Mouse (Mus musculus) left cerebral cortex, postnatal 14 days (tissue): ENCODE results near the gene Ttc39b. TPM values are rescaled to one million over a fixed set of nuclear protein-coding genes. Genes with fewer than 3 reads are reported as not detected.

Experiments used
- DNase-seq, 2 experiments: peaks; one replicate each; pipeline ENCODE4 v3.0.0; 2021 to 2022; ENCODE audit warnings: low spot score in 2 of 2, mixed read lengths in 1 of 2
- intact Hi-C: fragments of 180-260 bp; cut with DNase I; formaldehyde crosslinking; loops from one replicate; pipeline ENCODE4 v1.15.1; 2025
- total RNA-seq, 2 experiments: library from RNA; stranded (reverse); gene quantifications; 2 replicates each; pipeline ENCODE4 v1.2.3; 2021

Ttc39b gene
- total RNA-seq, 2 experiments from 2014 or later, result 46.6 to 54.0 TPM

DNA sequence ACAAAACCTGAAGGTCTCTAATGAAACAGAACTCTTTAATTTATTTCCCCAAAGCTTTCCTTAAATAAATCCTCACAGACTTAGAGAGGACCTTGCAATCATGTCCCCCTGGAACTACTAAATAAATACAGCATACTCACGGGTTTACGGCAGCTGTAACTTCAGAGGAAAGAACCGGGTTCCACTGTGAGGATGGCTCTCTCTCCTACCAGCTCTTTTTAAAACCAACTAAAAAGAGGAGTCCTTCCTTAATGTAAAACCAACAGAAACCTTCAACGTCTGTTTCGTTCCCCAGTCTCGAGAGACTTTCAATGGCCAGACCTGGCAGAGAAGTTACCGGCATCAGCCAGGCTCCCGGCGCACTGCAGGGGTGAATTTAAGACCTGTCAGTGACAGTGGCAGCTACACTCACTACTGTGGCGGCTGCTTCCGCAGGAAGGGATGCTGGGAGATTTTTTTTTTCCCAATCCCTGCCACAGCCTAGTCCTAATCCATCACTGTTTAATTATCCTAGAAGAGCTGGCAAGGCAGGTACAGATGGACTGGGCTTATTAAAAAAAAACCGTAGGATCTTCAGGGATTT is 39.2 kb downstream of the Ttc39b start:
- peak; percentile 53 to 55 for DNase-seq
- intact Hi-C loops, result no loop called here

DNA sequence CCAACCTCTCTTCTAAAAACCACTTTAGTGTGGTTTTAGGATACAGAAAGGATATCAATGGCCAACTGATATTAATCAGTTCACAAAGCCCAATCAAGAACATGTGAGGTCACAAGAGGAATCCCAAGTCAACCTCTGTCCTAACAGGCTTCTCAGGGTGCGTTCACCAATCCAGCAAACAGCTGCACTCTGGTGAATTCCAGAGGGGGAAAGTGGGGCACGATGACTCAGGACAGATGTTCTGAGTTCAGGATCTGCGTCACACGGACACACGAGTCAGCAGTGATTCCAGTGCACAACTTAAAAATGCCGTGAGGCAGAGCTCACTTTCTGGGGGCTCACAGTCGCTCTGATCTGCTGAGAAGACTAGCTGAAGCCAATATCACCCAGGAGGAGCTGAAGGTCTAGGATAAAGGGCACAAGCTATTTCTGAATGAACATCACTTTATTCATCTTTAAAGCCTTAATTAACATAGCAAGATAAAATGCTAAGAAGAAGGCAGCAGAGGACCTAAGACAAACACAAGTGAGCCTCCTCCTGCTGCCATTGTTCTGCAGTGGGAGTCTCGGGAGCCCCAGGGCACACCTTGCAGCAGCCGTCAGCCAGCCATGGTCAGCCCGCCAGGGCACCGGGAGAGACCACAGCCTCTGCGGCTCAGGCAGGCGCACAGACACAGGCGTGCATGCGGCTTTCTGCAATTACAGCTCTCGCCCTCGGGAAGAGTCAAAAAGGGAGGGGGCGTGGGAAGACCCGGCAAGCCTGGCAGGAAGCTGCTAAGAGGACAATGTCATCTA is 39.9 kb downstream of the Ttc39b start:
- intact Hi-C loops, result no loop called here
- DNase-seq, result peak in 1 of 2 experiments; percentile 47

DNA sequence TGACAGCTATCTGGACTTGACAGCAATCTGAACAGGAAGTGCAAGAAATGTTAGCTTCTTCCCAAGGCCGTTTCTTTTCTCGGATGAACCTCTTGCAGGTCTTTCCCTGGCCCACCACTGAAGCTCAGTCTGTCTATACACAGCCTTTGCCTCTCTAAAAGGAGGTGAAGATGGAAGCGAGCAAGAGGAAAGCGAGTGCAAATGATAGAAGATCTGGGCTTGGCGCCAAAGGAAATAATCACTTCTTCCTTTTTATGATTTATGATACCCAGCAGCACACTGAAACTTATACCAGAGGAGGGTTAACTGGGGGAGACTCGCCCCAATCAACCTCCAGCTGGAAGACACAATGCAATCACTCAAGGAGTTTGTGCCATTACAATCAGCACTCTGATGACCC is 41.6 kb downstream of the Ttc39b start:
- DNase-seq, result no peak
- intact Hi-C loops, result no loop called here

DNA sequence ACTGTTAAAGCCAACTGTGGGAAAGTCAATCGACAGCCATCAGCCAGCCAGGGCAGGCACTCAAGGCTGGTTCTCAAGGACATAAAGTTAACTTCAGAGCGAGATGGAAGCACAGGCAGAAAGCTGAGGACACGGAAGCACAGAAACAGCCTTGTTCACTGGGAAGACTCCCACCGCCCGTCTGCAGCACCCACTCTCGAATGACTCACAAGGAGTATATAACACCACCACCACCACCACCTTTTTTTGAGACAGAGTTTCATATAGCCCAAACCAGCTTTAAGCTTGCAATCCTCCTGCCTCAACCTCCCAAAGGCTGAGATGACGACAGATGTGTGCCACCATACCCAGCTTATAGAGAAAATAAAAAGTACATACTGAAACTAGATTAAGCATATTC is 44.8 kb downstream of the Ttc39b start:
- DNase-seq, result peak; percentile 46
- intact Hi-C loops, result no loop called here

DNA sequence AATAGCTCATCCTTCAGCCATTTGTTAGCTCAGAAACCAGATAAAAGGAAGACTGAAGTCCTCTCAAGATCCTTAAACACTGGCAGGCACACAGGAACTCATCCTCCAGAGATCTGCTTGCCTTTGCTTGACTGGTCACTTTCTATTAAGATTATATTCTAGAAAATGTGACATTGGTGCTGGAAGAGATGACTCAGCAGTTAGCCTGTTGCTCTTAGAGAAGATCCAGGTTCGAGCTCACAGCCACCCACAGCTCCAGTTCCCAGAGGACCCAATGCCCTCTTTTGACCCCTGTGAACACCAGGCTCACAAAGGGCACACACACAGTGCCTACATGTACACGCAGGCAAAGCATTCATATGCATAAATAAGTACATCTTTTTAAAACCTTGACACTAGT is 49.8 kb downstream of the Ttc39b start:
- intact Hi-C loops, result no loop called here
- DNase-seq, result no peak

DNA sequence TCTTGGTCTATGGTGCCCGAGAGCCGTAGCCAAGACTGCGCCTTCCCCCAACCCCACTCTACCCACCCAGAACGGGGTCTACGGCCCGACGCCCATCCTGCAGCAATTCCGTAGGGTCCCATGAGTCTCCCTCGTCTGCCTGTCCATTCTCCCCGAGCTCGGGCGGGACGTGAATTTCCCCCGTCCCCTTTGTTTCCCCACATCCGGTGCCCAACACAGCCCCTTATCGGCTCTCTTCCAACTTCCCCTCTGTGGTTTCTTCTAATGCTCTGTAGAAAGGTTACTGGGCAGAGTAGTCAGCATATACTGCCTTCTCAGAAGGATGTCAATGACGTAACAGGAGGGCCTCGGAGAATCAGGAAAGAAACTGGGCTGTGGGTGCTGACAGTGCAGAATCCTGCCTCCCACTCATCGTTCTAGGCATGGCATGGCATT is 50.4 kb downstream of the Ttc39b start:
- peak in 1 of 2 experiments; percentile 17 for DNase-seq

DNA sequence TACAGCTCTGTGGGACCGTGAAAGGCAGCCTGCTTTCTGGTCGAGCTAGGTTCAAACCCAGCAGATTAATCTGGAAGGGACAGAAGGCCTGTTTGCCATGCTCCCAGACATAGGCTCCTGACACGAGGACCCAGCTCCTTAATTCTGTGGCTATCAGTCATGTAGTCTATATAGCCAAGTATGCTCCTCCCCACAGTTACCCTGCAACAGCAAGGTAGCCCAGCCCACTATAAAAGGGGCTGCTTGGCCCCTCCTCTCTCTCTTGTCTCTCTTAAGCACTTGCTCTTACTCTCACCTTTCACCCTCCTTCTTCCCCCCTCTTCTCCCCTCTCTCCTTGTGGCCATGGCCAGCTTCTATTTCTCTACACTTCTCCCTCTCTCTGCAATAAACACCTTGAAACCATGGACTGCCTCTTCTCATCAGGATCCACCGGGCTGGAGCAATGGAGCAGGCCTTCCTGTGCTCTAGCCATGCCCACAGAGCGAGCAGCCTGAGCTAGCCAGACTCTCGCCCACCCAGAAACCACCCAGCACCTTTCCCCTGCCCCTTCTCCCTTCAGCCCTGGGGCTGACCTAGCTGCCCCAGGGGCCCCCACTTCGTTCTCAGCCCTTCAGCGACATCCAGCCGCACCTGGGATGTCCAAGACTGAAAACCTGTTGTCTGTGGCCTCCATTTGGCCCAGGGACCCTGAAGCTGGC is 51.0 kb downstream of the Ttc39b start:
- intact Hi-C loops, result no loop called here
- DNase-seq, result no peak

More for the DNA sequence above, 50.4 kb downstream of the Ttc39b start:
- intact Hi-C loops, result no loop called here

DNA sequence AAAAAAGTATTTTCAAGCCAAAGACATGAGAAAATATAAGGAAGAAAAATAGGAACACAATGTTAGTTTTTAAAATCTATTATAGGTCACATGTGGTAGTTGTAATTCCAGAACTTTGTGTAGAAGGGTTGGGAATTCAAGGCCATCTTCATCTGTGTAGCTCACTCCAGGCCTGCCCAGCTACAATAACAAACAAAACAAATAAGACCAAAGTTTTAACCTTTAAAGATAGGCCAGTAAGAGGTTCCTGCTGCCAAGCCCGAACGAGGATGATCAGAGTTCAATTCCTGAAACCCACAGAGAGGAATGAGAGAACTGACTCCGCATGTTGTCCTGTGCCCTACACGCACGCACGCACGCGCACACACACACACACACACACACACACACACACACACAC is 53.6 kb downstream of the Ttc39b start:
- DNase-seq, result no peak
- intact Hi-C loops, result no loop called here

DNA sequence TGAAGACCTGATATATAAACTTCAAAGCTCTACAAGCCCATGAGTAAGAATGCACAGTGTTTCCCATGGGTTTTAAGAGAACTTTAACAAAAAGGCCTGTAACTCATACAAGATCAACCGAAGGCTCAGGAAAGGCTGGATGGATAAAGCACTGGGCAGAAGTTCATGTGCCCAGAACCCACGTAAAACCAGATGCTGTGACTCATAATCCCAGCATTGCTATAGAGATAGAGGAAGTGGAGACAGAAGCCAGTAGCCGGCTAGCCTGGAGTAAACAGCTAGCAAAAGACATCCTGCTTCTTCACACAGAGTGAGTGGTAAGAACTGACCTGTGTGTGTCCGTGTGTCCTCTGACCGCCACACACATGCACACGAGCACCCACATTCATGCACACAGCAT is 54.4 kb downstream of the Ttc39b start:
- intact Hi-C loops, result no loop called here
- no peak for DNase-seq

DNA sequence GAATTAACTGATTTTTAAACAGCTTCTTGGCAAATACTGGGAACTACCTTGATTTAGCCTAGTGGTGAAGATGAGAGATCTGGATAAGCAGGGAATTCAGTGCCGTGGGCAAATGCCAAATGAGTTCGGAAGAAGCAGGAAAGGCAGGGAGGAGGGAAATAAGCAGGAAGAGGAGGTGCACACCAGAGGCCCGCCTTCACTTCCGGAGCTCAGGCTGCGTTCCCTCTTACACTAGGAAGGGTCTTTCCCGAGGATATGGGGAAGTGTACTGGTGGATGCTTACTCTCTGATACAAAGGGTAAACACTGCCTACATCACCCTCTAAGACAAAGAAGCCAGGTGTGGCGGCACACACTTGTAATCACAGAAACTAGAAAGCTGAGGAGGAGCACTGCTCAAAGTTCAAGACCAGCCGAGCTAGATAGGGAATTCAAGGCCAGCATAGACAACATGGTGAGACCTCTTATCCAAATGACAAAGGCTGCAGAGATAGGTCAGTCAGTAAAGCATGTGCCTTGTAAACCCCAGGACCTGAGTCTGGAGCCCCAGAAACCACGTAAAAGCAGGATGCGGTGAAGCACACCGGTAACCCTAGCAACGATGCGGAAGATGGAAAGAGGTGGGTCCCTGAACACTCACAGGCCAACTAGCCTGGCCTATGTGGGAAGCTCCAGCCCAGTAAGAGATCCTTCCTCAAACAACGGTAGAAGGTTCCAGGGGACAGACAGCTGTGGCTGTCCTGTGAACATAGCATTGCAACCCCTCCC is 57.9 kb downstream of the Ttc39b start:
- intact Hi-C loops, result no loop called here
- DNase-seq, result no peak

DNA sequence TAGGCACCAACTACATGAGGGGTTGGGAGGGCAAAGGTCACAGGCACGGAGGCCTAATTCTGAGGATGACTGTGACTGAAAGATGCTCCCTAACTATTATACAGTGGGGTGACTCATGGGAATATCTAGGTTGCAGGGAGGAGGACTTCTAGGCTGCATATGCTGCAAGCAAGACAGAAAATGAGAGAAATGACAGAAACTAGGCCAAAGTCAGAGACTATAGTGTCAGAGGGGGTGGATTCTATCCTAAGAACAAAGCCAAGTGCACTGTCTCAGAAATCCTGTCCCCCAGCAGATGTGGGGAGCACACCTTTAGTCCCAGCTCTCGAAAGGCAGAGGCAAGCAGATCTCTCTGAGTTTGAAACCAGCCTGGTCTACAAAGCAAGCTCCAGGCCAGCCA is 59.2 kb downstream of the Ttc39b start:
- no peak for DNase-seq
- intact Hi-C loops, result no loop called here

DNA sequence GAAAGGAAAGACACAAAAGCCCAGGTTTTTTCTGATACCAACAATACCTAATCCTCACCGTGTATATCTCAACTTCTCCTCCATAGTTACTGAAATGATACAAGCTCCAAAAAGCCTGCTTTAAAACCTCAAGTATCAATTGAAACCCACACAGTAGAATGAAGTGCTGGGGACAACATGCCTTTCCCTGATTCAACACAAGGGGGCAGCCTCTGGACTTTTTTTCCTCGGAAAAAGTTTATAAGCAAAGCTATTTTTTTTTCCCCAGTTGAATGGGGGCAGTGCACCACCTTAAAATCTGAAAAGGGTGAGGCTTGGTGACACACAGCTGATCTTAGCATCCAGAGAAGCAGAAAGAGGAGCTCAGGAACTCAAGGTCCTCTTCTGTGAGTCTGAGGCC is 62.1 kb downstream of the Ttc39b start:
- intact Hi-C loops, result loop anchor here (2.0 kb wide), 1 partner anchor 147 kb away; no protein-coding TSS in a partner anchor
- peak in 1 of 2 experiments; percentile 63 for DNase-seq

DNA sequence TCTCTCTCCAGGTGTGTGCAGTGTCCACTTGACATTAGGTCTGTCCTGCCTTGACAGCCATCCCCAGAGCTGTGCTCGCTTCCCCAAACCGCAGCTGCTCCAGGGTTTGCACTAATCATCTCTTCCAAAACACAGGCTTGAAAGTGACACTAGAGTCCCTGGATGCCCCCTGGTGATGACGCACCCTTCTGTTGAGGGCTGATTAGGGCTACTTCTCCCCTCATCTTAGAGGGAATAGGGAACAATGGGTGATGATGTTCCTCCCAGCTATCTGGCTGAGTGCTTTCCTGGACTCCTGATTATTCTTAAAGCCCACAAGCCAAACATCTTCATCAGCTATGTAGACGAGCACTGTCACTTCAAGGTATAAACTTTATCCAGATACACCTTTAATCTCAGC is 64.4 kb downstream of the Ttc39b start:
- no peak for DNase-seq
- intact Hi-C loops, result no loop called here

DNA sequence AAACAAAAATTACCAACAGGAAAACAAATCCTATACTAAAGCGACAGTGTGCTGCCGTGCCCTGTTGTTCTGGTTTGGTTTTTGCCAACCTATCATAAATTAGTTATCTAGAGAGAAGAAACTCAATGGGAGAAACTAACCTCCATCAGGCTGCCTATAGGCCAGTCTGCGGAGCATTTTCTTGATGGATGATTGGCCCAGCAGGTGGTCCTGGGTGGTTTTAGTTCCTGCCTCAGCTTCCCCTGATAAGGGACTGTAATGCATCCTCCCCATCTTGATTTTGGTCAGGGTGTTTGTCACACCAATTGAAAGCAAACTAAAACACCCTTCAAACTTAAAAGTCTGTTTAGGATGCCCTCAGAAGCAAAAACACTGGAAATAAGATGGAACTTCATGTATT is 65.8 kb downstream of the Ttc39b start:
- DNase-seq, result no peak
- intact Hi-C loops, result no loop called here

DNA sequence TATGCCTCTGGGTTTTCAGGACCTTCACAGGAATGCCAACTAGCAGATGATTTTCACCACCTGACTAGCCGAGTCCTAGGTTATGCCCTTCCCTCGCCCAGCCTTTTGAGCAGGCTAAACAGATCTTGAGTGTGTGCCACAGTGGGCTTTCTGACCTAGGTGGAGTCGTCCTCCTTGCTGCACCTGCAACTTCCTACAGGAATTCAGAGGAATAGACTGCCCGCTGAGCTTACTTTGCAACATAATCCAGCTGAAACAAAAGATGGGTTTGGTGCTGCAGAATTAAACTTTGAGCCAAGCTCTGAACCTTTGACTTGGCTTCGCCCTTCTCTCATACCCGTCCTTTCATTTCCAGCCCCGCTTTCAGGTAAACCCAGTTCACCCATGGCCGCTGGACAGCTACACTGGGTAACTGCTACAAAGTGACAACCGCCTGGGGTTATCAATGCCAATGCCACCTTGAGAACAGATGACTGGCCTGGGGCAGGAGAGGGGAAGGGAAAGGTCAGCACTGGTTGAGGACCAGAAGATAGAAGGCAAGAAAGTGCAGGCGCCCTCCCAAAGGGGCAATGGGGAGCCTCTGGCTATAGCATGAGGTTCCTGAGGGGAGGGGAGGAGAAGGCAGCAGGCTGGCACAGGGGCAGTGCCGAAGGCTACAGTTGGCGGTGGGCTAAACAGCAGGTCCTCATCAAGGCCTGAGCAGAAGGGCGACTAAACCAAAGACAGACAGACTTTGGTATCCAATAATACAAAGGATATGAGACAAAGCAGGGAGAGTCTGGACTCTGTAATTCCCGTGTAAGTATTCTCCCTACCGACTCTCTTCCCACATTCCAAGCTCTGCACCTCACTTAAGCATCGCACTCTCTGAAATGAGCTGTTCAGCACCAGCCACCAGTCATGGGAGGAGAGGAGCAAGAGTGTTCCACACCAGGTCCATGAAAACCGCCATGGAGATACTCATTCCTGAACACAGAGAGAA is 66.5 kb downstream of the Ttc39b start:
- no peak for DNase-seq
- intact Hi-C loops, result no loop called here

DNA sequence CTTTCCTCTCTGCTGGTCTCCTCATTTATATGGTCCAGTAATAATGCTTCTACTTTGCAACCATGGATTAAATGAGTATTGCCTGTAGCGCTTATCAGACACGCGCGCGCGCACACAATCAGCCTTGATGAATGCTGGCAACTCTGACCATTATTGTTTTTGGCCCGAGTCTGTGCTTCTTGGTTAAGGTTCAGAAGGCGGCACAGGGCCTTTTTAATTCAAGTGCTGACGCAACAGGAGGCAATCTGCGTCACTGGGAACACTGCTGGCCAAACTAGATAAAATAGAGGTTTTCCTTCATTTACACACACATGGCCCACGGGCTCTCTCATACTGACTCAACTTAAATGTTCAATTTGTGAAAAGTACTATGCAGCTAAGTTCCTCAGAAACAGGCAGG is 67.3 kb downstream of the Ttc39b start:
- intact Hi-C loops, result no loop called here
- no peak for DNase-seq

DNA sequence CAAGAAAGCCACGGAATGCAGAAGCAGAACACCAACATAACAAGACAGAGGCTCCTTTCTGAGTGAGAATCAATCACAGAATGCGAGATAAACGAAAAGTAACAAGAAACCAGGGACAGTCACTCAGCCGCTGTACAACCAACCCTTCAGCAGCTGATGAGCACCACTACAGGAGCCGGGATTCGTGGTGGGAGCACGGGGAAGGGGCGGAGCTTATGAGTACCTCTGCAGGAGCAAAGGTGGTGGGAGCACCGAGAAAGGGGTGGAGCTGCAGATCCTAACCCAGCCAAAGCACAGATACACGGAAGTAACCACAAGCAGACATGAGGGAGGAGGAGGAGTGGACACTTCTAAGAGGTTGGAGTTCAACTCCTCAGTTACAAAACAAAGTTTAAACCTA is 69.1 kb downstream of the Ttc39b start:
- intact Hi-C loops, result no loop called here
- DNase-seq, result no peak

DNA sequence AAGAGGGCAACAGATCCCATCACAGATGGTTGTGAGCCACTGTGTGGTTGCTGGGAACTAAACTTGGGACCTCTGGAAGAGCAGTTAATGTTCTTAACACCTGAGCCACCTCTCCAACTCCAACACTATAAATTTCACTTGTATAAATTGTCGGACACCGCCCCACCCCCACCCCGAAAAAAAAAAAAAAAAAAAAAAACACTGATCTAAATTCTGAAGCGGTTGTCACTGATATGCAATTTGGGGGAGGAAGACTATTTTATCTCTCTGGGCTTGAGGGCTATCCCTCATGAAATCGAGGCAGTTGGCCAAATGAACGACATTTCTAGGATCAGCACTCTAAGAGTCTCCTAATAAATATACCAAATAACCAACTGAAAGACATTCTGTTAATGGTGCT is 70.4 kb downstream of the Ttc39b start:
- DNase-seq, result no peak
- intact Hi-C loops, result no loop called here

DNA sequence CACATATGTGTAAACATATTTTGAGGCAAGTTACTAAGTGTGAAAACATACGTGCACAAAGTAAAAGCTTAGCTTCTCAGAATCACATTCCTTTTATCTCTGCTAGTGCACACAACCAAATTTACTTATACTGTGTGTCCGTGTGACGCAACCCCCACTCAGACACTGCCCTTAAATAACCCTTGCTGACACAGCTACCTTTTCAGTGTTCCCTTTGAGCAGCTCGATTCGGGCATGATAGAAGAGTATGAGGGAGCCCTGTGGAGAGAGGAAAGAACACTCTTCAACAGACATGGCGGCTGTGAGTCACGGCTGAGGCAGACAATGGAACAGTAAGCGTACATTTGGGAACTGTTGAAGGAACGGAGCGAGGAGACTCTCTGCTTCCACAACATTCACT is 80.3 kb downstream of the Ttc39b start:
- intact Hi-C loops, result no loop called here
- no peak for DNase-seq
